Mouse (Mus musculus): Measurements from ENCODE around the gene Grid2. TPM values are rescaled to one million over a fixed set of nuclear protein-coding genes. Genes with fewer than 3 reads are reported as not detected.

Grid2 gene
- total RNA-seq, 2 experiments from 2014 or later, result 13.0 to 14.4 TPM

DNA sequence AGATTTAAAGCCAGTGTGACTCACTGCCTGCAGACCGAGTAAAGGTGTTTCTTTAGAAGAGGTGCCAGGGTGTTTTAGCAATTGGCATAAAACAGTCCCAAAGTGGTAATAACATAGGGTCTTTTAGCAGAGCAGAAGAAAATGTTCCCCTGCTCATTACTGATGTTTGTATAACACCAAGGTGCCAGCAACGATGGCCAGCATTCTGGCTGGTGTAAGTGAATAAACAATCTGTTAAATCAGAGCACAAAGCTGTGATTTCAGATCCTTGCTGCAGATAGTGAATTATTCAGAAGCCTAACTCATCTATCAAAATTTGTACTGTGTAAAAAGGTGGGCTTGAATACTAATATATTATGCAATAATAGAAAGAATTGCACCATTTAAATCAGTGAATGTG, 353.9 kb downstream of the Grid2 start:
- peak; percentile 0 to 26 for DNase-seq (ENCODE audit: low spot score in 2 of 2)

DNA sequence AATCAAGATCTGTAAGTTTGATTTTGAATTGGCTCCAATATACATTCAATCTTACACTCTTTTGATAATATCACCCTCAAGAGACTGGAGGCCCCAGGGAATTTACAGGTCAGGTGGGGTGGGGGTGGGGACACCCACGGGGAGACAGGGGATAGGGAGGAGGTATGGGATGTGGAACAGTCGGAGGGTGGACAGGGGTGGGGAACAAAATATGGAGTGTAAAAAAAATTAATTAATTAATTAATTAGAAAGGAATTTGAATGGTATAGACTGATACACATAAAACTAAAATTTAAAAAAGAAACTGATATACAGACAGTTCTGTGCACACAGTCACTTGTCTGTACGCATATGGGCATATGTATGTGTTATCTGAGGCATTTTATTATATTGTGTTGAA, 380.3 kb downstream of the Grid2 start:
- no peak for DNase-seq (ENCODE audit: low spot score in 2 of 2)

DNA sequence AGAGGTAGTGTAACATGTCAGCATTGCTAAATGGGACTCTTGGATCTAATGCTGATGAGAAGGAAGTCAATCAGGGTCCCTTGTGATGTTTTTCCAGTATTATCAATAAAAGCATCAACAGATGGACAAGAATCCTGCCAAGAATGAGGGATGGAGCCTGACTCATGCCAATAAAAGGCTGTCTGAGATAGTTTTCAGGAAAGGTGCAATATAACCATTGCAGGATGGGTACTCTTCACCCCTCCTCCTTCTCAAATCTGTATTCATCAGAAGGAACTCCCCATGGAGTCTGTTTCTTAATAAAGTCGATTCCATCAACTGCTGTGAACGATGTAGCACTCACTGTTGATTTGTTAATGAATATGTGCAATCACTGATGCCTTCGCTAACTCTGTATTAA, 403.7 kb downstream of the Grid2 start:
- DNase-seq (ENCODE audit: low spot score in 2 of 2), result peak; percentile 1 to 26

DNA sequence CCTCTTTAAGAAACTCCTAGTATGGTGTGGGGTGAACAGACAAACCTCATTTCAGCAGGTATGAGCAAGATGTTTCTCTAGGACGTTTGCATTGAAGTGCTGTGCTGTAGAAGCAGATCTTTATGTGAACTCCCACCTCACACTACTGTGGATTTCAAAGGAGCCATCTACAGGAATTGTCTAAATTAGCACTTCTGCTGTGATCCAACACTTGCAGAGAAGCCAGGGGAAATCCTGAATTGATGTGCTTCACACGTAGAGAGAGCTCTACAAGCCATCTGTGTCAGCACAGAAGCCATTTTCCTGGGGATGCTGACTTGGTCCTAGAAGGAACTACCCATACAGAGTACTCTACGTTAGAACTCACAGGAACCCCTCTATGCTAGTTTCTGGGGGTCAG, 430.0 kb downstream of the Grid2 start:
- no peak for DNase-seq (ENCODE audit: low spot score in 2 of 2)

DNA sequence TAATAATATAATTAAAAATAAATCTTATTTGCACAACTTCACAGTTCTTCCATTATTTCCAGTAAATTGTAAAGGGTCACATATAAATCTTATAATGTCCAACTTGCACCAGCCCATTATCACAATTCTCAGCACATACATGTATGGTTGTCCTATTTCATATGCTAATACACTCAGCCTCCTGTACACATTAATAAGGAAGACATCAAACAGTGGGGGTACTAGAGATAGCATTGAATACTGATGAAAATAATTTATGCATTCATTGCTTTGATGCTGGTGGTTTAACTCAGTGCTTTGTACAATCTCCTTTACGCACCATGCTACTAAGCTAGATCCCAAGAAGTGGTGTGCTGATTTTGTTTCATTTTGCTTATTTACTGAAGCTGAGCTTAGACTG, 446.0 kb downstream of the Grid2 start:
- no peak for DNase-seq (ENCODE audit: low spot score in 2 of 2)

DNA sequence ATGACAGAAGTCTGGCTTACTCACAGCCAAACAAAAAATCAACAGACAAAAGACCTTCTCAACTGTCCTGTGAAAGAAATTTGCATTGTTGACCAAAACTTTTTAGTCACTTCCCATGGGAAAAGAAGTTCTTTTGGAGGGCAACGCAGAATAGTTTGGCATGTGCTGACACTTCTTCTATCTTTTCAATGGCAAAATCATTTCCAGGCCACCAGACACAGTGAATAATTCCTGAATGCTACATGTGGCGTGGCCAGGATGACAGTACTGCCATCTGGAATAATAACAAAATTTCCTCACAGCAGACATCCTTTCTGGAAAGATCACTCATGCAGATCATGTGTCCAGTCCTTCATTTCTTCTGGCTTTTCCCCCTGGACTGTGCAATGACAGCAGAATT, 478.1 kb downstream of the Grid2 start:
- DNase-seq (ENCODE audit: low spot score in 2 of 2), result peak in 1 of 2 experiments; percentile 4

DNA sequence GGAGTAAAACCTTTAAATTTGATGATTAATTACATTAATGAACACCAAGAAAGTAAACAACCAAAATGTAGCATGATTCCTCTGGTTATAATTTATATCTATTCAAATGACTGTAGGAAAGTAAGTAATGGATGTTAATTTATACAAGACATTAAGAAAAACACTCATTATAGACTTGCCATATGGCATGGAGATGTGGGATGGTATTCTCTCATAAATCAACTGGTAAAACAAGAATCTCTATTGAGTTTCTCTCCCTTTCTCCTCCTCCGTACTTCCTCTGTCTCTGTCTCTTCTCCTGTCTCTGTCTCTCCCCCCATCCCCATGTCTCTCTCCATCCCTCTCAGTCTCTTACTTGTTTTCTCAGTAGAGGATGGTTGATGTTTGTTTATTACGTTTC, 506.9 kb downstream of the Grid2 start:
- DNase-seq (ENCODE audit: low spot score in 2 of 2), result no peak

DNA sequence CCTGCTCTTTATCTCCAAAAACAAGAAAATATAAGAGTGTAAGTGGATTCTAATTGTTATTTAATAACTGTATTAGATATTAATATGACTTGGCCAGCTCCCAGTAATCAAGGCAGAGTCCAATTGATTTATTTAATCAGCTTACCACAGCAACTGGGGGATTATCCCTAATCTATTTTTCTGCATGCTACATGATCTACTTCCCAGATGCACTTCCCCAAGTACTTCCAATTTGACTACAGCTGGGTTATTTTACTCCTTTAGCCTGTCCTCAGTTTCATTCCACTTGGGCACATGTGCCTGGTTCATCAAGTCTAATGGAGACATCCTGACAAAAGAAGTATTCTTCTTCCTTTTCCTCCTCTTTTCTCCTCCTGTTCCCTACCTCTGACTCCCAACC, 539.0 kb downstream of the Grid2 start:
- DNase-seq (ENCODE audit: low spot score in 2 of 2), result no peak

DNA sequence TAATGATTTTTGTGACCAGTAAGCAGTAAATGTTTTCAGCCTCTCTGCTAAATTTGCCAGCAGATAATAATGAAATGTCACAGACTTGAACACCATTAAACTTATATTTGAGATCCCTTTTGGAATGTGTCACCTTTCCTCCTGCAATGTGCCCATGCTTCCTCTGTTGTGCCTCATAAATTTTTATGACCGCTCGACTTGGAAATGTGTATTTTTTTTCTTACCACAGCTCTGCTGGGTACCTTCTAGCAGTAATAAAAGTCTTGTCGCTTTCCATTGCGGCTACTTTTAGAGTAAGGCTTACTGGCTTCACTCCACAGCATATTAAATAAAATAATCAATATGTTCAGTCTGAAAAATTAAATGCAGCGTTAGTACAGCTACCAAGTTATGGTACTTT, 564.6 kb downstream of the Grid2 start:
- DNase-seq (ENCODE audit: low spot score in 2 of 2), result no peak

DNA sequence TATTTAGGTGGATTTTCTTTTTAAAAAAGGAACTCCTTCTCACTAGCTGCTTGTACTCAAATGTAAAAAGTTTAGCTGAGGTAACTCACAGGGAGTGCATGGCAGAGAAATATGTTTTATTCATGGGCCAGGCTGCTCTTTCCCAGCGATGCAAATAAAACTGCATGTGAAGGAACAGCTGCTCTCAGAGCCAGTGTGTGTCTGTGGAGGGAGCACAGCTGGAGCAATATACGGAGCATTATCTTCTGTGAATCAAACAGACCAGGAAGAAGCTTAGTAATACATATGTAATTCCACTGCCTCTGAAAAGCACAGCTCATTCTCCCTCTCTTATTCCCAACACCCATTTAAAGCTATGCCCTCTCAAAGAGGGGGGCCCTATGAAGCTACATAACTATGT, 607.0 kb downstream of the Grid2 start:
- DNase-seq (ENCODE audit: low spot score in 2 of 2), result peak in 1 of 2 experiments; percentile 9

DNA sequence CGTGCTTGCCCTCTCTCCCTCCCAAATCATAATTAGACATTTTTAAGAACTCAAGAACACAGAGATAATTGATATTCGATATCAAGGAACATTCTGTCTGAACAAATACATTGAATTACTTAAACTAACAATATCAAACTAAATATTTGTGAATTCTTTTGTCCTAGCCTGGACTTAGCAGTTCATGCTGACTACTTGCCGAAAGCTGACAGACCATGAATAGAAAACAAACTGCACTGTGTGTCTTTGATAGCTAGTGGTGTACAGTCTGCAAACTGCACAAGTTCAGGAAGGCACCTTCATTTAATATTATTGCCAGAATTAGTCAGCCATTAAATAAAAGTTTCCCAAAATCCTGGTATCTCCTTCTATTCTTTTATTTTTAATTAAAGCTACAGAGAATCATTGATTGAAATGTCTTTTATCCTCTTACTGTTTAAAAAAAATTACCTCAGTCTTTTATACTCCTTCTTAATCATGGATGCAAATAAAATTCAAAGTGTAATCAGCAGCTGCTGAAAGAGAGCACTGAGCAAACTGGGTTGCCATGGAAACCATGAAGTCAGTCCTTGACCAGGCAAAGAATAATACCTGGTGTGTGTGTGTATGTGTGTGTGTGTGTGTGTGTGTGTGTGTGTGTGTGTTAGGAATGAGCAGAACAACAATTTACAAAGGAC, 621.5 kb downstream of the Grid2 start:
- peak in 1 of 2 experiments; percentile 6 for DNase-seq (ENCODE audit: low spot score in 2 of 2)

DNA sequence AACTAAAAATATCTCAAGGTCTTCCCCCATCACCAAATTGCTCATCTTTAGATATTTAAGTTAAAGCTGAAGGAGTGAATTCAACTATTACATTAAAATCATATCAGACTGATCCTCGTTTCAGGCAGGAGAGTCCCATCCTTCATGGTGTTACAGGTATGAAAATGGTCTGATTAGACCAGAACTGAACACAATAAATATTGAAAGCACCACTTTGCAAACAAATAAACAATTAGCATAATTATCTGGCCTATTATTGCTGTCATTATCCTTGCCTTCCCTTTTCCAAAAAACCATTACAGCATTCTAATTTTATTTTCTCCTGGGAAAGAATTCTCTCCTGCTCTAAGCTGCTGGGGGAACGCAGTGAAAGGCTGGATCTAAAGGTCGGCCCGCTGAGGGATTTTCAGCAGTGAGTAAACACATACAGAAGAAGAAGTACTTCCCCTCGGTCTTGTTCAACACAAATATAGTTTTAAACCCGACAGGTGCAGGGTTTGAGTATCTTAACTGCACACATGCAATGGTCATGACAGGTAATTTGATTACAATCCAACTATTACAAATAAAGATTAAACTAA, 622.2 kb downstream of the Grid2 start:
- no peak for DNase-seq (ENCODE audit: low spot score in 2 of 2)

DNA sequence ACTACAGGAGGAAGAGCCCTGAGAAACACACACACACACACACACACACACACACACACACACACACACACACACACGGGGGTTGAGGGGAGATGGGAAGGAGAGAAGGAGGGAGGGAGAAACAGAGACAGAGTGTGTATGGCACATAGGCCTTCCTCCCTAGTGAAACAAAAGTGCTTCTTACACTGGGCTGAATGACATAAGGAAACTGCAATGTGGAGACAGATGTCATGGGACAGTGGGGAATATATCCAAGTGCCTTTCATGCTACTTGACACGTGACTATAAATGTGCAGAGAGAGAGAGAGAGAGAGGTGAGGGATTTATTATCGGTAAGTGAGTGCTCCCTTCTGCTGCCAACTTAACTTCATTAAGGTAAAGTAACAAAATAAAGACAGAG, 639.0 kb downstream of the Grid2 start:
- no peak for DNase-seq (ENCODE audit: low spot score in 2 of 2)

DNA sequence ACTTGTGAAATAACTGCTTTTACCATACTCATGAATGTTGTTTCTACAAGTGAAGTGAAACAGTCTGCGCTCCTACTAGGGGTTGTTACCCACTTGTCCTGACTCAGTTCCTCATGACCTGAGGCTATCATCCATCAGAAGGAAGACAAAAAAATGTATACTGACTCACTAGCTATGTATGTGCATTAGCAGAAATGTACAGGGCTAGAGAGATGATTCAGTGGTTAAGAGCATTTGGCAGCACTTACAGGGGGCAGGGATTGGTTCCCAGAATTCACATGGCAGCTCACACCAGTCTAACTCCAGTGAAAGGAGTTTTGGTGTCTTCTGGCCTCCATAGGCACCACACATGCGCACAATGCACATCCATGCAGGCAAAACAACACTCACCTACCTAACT, 642.5 kb downstream of the Grid2 start:
- no peak for DNase-seq (ENCODE audit: low spot score in 2 of 2)

DNA sequence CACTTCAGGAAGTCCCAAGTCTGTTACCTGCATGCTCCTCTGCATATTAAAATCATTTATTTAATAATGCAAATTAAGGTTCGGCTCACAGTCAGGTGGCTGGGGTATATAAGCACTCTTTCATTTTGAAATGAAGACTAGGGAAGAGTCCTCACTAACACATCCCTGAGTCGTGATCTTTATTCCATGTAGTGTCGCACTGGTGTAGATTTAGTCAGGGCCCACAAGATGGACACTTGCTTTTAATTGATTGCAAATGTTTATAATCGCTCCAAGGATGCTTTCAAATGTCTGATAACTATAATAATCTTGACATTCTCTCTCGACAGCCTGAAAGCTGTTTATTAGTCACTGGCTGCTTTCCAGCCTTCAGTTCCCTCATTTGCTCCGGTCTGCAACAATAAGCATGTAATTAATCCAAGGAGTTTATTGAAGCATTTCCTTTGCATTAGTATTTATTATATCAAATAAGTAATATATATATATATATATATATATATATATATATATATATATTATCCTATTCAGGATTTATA, 661.4 kb downstream of the Grid2 start:
- DNase-seq (ENCODE audit: low spot score in 2 of 2), result peak in 1 of 2 experiments; percentile 1

DNA sequence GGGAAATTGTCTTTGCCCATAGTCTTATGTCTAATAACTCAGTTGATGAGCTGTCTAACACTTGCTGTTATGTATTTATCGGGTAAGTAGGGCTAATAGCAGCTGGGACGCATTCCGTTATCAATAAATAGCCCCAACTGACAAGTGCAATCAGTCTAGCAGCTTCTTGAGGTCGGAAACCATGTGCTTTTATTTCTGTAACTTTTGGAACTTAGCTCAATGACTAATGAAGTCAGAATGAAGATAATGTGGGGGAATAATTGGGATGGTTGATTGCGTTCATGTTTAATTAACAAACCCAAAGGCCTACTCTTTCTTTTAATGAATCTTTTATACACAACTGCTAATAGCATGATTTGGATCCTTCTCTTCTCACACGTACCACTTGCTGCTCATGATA, 666.3 kb downstream of the Grid2 start:
- DNase-seq (ENCODE audit: low spot score in 2 of 2), result no peak

DNA sequence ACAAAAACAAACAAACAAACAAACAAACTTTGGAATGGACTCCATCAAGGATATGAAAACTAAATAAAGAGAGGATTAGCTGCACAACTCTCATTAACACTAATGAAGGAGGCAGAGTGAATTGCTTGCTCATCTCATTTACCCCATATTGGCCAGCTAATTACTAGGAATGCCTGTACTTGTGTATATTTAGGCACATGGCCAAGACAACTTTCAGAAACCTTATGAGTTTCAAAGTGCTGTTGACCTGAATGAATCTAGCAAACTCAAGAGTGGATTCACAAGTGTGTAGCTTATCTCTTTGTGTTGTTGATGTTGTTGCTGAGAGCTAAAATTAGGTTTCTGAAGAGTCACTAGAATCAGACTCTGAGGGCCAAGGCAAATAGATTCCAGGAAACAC, 675.5 kb downstream of the Grid2 start:
- no peak for DNase-seq (ENCODE audit: low spot score in 2 of 2)

DNA sequence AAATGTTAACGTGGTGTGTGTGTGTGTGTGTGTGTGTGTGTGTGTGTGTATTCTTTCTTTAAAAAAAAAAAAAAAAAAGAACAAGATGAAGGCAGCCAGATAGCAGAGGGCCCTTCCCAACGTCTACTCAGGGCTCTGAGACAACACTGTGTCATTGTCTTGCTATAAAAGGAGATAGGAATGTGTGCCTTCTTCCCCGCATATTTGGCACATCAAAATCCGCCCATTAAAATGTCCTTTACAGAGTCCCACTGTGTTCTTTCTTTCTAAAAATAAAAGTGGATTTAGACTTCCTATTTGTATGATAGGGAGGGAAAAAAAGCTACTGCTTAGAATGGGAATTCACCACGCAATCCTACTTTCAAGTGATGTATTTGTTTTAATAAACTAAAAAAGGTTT, 691.0 kb downstream of the Grid2 start:
- peak in 1 of 2 experiments; percentile 15 for DNase-seq (ENCODE audit: low spot score in 2 of 2)

DNA sequence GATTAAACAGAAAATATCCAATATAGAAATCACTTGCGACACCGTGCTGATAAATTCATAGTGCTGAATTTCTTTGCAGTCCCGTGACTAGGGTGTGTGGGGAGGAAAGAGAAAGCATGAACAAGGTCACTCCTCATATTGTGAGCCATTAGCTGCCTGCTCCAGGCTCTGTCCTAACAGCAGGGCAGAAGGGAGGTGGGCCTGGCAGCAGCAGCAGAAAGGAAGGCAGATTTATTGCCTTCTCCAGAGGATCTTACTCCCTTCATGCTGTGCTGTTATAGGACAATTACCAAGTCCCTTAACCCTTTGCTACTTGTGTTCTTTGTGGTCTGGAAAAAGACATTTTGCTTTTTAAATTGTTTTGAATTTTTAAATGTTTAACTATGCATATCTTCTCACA, 708.1 kb downstream of the Grid2 start:
- no peak for DNase-seq (ENCODE audit: low spot score in 2 of 2)

DNA sequence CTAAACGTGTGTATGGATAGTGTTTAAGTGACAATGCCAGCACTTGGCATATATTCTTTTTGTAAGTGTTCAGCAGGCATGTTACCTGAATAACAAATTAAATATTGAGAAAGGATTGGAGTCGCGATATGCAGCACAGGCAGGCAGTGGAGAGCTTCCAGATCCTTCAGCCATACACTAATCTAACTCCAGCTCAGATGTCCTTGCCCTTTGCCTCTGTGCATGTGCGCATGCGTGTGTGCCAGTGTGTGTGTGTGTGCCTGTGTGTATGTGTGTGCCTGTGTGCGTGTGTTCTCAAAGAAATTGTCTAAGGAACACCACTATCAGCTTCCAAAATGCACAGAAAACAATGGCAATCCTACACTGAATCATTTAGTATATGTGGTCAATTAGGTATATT, 708.6 kb downstream of the Grid2 start:
- DNase-seq (ENCODE audit: low spot score in 2 of 2), result no peak

DNA sequence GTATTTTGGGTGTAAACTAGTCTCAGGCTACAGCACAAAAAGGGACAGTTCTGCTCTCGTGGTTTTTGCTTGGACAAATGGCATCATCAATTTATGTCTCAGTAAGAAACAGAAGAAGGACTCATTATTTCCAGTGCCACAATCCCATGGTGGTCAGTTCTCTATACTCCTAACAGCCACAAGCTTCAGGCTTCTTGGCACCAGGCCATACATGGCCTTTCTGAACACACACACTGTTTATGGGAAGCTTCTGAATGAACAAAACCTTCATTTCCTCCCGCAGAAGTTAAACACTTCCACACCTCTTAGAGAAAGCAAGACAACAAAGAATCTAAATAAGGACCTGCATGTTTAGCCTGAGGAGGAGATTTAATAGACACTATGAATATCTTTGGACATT, 709.1 kb downstream of the Grid2 start:
- DNase-seq (ENCODE audit: low spot score in 2 of 2), result peak in 1 of 2 experiments; percentile 1

DNA sequence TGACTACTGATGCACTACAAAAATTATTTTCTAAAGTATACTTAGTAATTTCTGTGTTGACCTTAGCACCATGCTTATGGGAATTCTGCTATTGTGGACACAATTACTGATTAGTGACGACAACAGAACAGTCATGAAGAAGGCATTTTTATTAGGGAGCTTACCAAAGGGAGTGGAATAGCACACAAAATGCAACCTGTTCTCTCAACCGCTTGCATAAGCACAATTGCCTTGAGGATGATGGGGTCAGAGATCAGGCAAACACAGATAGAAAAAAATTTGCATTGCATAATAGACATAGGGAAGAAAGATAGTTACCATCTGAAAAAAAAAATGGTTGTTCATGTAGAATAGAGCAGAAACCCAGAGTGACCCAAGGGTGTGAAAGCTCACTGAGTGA, 790.4 kb downstream of the Grid2 start:
- DNase-seq (ENCODE audit: low spot score in 2 of 2), result no peak

DNA sequence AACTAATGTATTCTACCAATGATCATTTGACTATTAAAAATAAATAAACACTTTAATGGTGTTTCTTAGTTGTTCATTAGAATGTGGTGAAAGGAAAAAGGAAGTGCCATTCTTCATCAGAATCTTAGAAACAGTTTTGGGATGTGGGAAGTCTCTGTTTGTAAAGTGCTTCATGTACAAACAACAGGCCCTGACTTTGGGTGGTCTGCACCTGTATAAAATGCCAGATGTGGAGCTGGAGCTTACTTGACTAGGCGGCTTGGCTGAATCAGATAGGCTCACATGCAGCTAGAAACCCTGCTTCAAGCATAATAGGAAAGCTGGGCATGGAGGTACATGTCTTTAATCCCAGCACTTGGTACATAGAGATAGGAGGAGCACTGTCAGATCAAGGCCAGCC, 791.1 kb downstream of the Grid2 start:
- DNase-seq (ENCODE audit: low spot score in 2 of 2), result no peak

Data from layer of hippocampus, adult 18-20 months (tissue).